Mouse (Mus musculus) ES-Bruce4 (cell line): Measurements from ENCODE around the gene Tmem106c.

Experiments used
- CTCF ChIP-seq: IDR thresholded peaks from one replicate; pipeline ENCODE4 v1.8.1; 2011; ENCODE audit warnings: low read depth, low read length
- POLR2A ChIP-seq: IDR thresholded peaks from one replicate; pipeline ENCODE4 v1.8.1; 2011; ENCODE audit warnings: low read length; ENCODE audit not compliant: insufficient read depth

GRCm38 (mm10) chr15:97992712-97993286, 28.8 kb downstream of the Tmem106c start:
- TF ChIP-seq CTCF (no peak), POLR2A (no peak)
